Mouse (Mus musculus): Measurements from ENCODE around the gene Tln2.

DNA sequence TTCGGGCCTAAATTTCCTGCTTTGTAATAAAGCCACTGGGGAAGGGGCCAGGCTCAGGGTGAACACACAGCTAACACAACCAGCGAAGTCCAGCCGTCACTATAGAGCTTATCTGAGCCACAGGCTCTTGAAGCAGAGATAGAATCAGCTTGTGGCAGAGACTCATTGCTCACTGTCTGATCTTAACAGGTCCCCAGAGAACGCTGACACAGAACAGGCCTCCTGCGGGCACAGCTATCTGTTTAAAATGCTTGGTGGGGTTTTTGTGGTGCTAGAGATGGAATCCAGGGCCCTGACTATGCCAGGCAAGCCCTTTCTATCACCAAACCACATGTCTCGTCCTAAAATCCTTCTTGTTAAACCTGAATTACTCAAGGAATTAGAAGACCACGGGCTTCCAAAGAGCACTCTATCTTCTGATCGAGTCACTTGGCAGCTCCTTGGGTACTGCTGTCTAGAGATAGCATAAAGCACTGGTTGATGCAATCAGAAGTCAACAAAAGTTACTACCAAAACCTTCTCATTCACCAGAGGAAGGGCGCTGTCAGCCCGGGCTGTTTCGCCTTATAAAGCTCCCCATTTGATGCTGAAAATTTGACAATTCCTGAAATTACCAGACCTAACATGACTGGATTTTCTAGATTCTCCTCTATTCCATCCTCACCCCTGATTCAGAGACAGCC lies 95.9 kb downstream of the Tln2 start:
- TF ChIP-seq CTCF (IDR thresholded peaks at IDR 0.05; ENCODE audit: low read depth) (no peak), EP300 (IDR thresholded peaks at IDR 0.05; ENCODE audit: low read depth) (no peak)

All from liver, embryonic 14.5 days (tissue).